Mouse (Mus musculus) B cell, adult 62 days (primary cell): ENCODE results near the gene Micu2. TPM values are rescaled to one million over a fixed set of nuclear protein-coding genes. Genes with fewer than 3 reads are reported as not detected.

Experiments
- total RNA-seq: library from RNA; stranded (reverse); gene quantifications from 4 replicates; pipeline ENCODE4 v1.2.4, GENCODE M21; 2023

Gene Micu2
- total RNA-seq = 41.8 to 45.0 TPM (median 44.1 TPM) in 4 replicates

DNA sequence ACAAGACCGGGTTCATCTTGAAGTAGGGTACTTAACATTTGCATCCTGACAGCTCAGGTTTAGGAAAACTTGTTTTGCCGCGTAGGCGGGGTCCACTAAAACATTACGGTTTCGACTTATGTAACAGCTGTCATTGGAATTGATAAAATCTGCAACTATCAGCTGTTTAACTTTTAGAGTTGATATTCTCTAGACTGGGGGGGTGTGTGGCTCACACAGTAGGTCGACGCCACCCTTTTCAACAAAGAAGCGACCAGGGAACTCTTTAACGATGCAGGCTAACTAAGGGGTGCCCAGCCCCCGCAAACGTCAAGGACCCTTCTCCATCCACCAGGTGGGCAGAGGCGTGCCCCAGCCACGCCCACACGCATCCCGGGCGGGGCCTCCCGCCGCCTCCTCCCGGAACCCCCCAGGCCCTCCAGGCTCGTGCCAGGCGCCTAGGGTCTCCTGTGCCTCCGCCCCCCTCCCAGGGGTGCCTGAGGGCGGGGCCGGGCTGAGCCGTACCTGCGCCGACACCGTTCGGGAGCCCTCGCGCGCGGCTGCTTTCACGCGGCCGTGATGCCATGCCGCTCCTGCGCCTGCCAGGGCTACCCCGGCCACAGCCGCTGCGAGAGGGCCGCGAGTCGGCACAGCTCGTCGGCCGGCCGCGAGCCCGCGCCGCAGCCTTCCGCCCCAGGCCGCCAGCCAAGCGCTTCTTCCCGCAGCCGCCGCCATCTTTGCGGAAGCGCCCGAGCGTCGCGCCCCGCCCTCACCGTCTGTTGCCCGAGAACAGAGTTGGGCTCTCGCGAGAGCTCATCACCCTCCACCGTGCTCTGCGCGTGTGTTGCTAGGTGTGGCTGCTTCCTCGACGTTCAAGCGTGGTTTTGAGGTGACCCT, at the start of gene Micu2:
Gene Micu2, minus strand, starts transcription at position 737 of the 876 bp plus-strand sequence.

DNA sequence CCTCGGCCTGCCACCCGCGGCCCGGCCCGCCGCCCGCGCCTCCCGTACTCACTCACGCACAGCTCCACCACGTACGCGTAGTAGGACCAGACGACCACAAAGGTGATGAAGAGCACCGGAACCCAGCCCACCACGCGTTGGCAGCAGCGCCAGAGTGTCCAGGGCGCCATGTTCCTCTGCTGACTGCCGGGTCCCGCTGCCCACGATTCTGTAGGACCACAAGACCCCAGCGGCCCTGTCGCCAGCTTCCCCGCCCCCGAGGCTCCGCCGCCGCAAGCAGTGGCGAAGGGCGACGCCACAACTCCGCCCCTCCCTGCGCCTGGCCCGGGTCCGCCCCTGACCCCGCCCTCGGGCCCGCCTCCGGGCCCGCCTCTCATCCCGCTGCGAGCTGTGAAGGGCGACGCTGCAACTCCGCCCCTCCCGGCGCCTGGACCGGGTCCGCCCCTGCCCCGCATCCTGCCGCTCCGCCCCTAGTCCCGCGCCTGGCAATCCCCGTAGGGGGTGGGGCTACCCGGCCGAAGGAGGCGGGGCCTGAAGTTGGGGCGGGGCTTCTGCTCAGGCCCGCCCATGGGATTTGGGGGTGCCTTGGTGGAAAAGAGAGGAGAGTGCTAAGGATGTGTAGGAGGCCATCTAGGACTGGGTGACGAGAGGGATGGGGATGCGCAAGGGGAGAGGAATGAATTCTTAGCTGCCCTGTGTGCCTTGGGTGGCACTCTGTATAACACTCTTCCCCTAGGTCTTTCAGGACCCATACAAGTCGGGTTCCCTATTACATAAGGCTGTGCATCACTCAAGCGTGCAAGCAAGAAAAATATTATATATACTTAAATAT, 108.8 kb downstream of the Micu2 start, which contains the start of gene Zdhhc20:
Gene Zdhhc20, minus strand, starts transcription at position 266 of the 832 bp plus-strand sequence.

Other genes starting within 250 kb of the Micu2 start
- gene Lats2, start 240.9 kb downstream of the Micu2 start, total RNA-seq = 90.9 to 112 TPM (median 93.9 TPM) in 4 replicates
- gene Sap18, start 201.1 kb downstream of the Micu2 start, total RNA-seq = 47.8 to 72.3 TPM (median 64.9 TPM) in 4 replicates
- gene Ska3, start 173.1 kb downstream of the Micu2 start, total RNA-seq = 0.81 to 3.0 TPM (median 1.3 TPM) in 4 replicates
- 43.7 to 57.7 TPM (median 51.2 TPM) in 4 replicates for gene Mrpl57, start 173.0 kb downstream of the Micu2 start, total RNA-seq
- gene Zdhhc20, start 109.0 kb downstream of the Micu2 start, total RNA-seq = 46.5 to 58.0 TPM (median 47.6 TPM) in 4 replicates
- not detected in 4 replicates for gene Fgf9, start 71.3 kb upstream of the Micu2 start, total RNA-seq